Mouse (Mus musculus): ENCODE data around the gene Tshz2. TPM values are rescaled to one million over a fixed set of nuclear protein-coding genes. Genes with fewer than 3 reads are reported as not detected.
"Not testable (repeated sequence)": the region's sequence is repeated elsewhere in the genome, so short reads cannot be mapped to it uniquely, and the experiment has no call there.

The Tshz2 gene
- polyA plus RNA-seq, 1 experiment from 2014 or later, result 3.4 TPM

GRCm38 (mm10) chr2:169849077-169849476 lies 216.3 kb downstream of the Tshz2 start:
- ATAC-seq (peak; percentile 37; the same call in 1 of the 2 replicates), DNase-seq (ENCODE audit: low spot score) (peak; percentile 38)
- H3K4me3 ChIP-seq (ENCODE audit: low read depth, low read length), result no peak overlapping the region
- TF ChIP-seq CTCF (IDR thresholded peaks at IDR 0.05) (peak; percentile 80), EP300 (IDR thresholded peaks at IDR 0.05) (no peak)
- no peaks in the 10 kb centered on the region for H3K4me1 ChIP-seq (ENCODE audit: insufficient read depth, low read depth, low read length)
- no peaks in the 10 kb centered on the region for H3K36me3 ChIP-seq (ENCODE audit: insufficient read depth, low read length)
- WGBS, result 40% methylated on average over 7 of the region's 7 CpGs
- no peaks in the 10 kb centered on the region for H3K9me3 ChIP-seq (ENCODE audit: low read length)
- H3K27me3 ChIP-seq (replicated peaks; ENCODE audit: insufficient read depth, low read length), result no peaks in the 10 kb centered on the region
- no peak overlapping the region for H3K27ac ChIP-seq (ENCODE audit: low read length)
- H3K4me2 ChIP-seq (replicated peaks; ENCODE audit: low read depth, low read length), result no peak overlapping the region
- H3K9ac ChIP-seq (replicated peaks; ENCODE audit: low read depth), result no peak overlapping the region

GRCm38 (mm10) chr2:169849541-169849940 lies 216.7 kb downstream of the Tshz2 start:
- 82% methylated on average over 3 of the region's 3 CpGs for WGBS
- H3K4me1 ChIP-seq (ENCODE audit: insufficient read depth, low read depth, low read length), result no peaks in the 10 kb centered on the region
- H3K9ac ChIP-seq (replicated peaks; ENCODE audit: low read depth), result no peak overlapping the region
- no peak overlapping the region for H3K4me3 ChIP-seq (ENCODE audit: low read depth, low read length)
- DNase-seq (ENCODE audit: low spot score) (no peak), ATAC-seq (no peak)
- no peaks in the 10 kb centered on the region for H3K27me3 ChIP-seq (replicated peaks; ENCODE audit: insufficient read depth, low read length)
- no peak overlapping the region for H3K27ac ChIP-seq (ENCODE audit: low read length)
- H3K9me3 ChIP-seq (ENCODE audit: low read length), result no peaks in the 10 kb centered on the region
- no peak overlapping the region for H3K4me2 ChIP-seq (replicated peaks; ENCODE audit: low read depth, low read length)
- H3K36me3 ChIP-seq (ENCODE audit: insufficient read depth, low read length), result no peaks in the 10 kb centered on the region
- no peak for TF ChIP-seq EP300 (IDR thresholded peaks at IDR 0.05)
- no peak for TF ChIP-seq CTCF (IDR thresholded peaks at IDR 0.05)

GRCm38 (mm10) chr2:169851606-169852005 lies 218.8 kb downstream of the Tshz2 start:
- Histone ChIP-seq H3K9me3 (ENCODE audit: low read length) (no peaks in the 10 kb centered on the region), H3K4me3 (ENCODE audit: low read depth, low read length) (no peak overlapping the region), H3K27ac (ENCODE audit: low read length) (no peak overlapping the region), H3K9ac (replicated peaks; ENCODE audit: low read depth) (no peak overlapping the region), H3K36me3 (ENCODE audit: insufficient read depth, low read length) (no peaks in the 10 kb centered on the region), H3K27me3 (replicated peaks; ENCODE audit: insufficient read depth, low read length) (no peaks in the 10 kb centered on the region), H3K4me2 (replicated peaks; ENCODE audit: low read depth, low read length) (no peak overlapping the region), H3K4me1 (ENCODE audit: insufficient read depth, low read depth, low read length) (no peaks in the 10 kb centered on the region)
- WGBS, result 51% methylated on average over 5 of the region's 5 CpGs
- TF ChIP-seq EP300 (IDR thresholded peaks at IDR 0.05) (no peak), CTCF (IDR thresholded peaks at IDR 0.05) (no peak)
- ATAC-seq (no peak), DNase-seq (ENCODE audit: low spot score) (no peak)

- H3K36me3 ChIP-seq (ENCODE audit: insufficient read depth, low read length), result no peaks in the 10 kb centered on the region
- WGBS, result 78% methylated on average over 11 of the region's 11 CpGs
Measured at GRCm38 (mm10) chr2:169854491-169854890, 221.7 kb downstream of the Tshz2 start.

GRCm38 (mm10) chr2:169857041-169857440 lies 224.2 kb downstream of the Tshz2 start:
- H3K4me2 ChIP-seq (replicated peaks; ENCODE audit: low read depth, low read length); H3K4me1 ChIP-seq (ENCODE audit: insufficient read depth, low read depth, low read length); ATAC-seq; DNase-seq (ENCODE audit: low spot score); H3K4me3 ChIP-seq (ENCODE audit: low read depth, low read length); H3K9me3 ChIP-seq (ENCODE audit: low read length); H3K36me3 ChIP-seq (ENCODE audit: insufficient read depth, low read length); H3K9ac ChIP-seq (replicated peaks; ENCODE audit: low read depth); H3K27me3 ChIP-seq (replicated peaks; ENCODE audit: insufficient read depth, low read length); H3K27ac ChIP-seq (ENCODE audit: low read length): not testable (repeated sequence)

More at GRCm38 (mm10) chr2:169854491-169854890, 221.7 kb downstream of the Tshz2 start:
- H3K9me3 ChIP-seq (ENCODE audit: low read length), result no peaks in the 10 kb centered on the region
- H3K9ac ChIP-seq (replicated peaks; ENCODE audit: low read depth), result no peak overlapping the region
- DNase-seq (ENCODE audit: low spot score) (no peak), ATAC-seq (no peak)
- no peak for TF ChIP-seq CTCF (IDR thresholded peaks at IDR 0.05)
- H3K4me3 ChIP-seq (ENCODE audit: low read depth, low read length), result no peak overlapping the region
- no peaks in the 10 kb centered on the region for H3K4me1 ChIP-seq (ENCODE audit: insufficient read depth, low read depth, low read length)
- no peak overlapping the region for H3K27ac ChIP-seq (ENCODE audit: low read length)
- H3K4me2 ChIP-seq (replicated peaks; ENCODE audit: low read depth, low read length), result no peak overlapping the region
- no peaks in the 10 kb centered on the region for H3K27me3 ChIP-seq (replicated peaks; ENCODE audit: insufficient read depth, low read length)

- ATAC-seq, result no peak
- 52% methylated on average over 4 of the region's 4 CpGs for WGBS
- no peak overlapping the region for H3K4me3 ChIP-seq (ENCODE audit: low read depth, low read length)
Measured at GRCm38 (mm10) chr2:169859078-169859855, 226.5 kb downstream of the Tshz2 start.

More at GRCm38 (mm10) chr2:169859078-169859855, 226.5 kb downstream of the Tshz2 start:
- Histone ChIP-seq H3K36me3 (ENCODE audit: insufficient read depth, low read length) (no peaks in the 10 kb centered on the region), H3K9ac (replicated peaks; ENCODE audit: low read depth) (no peak overlapping the region), H3K4me1 (ENCODE audit: insufficient read depth, low read depth, low read length) (no peaks in the 10 kb centered on the region), H3K27me3 (replicated peaks; ENCODE audit: insufficient read depth, low read length) (no peaks in the 10 kb centered on the region), H3K9me3 (ENCODE audit: low read length) (no peaks in the 10 kb centered on the region), H3K27ac (ENCODE audit: low read length) (no peak overlapping the region), H3K4me2 (replicated peaks; ENCODE audit: low read depth, low read length) (no peak overlapping the region)
- DNase-seq (ENCODE audit: low spot score), result no peak
- TF ChIP-seq CTCF (IDR thresholded peaks at IDR 0.05), result no peak
- no peak for TF ChIP-seq EP300 (IDR thresholded peaks at IDR 0.05)

Measured in lung, postnatal 0 days (tissue).